Comparison of ENCODE assay signal across 9 mouse cellular contexts in genomic region chr1:153451237-153452154, GRCm38 (mm10). TPM values are rescaled to one million over a fixed set of nuclear protein-coding genes. Genes with fewer than 3 reads are reported as not detected.
A peak's percentile ranks its signal among the peaks of the same experiment; 100 is the strongest.
DNase-seq lines count a peak whose midpoint lies in the region; ATAC-seq lines count a peak whose summit lies in the region.
"Had no signal": no experiment of that assay in that cellular context is flagged by ENCODE, and none has a peak within 500 bp of the region (broad histone marks: within the 10 kb centered on the region; RNA-seq: fewer than 3 reads in every experiment).

No protein-coding gene starts in this region.

- H3K4me2 ChIP-seq in midbrain, embryonic 11.5 days = no peak overlapping the region
- H3K4me2 ChIP-seq in neural tube, embryonic 15.5 days = no peak overlapping the region
- H3K4me2 ChIP-seq: heart, embryonic 15.5 days had no signal

- ATAC-seq in midbrain, embryonic 11.5 days (ENCODE audit: low FRiP score) = no peak
- no peak for ATAC-seq in neural tube, embryonic 15.5 days (ENCODE audit: low FRiP score)

- no peak overlapping the region for H3K9ac ChIP-seq in midbrain, embryonic 11.5 days (ENCODE audit: low read length)
- H3K9ac ChIP-seq in neural tube, embryonic 15.5 days (replicated peaks) = no peak overlapping the region
- H3K9ac ChIP-seq: heart, embryonic 15.5 days had no signal

- H3K4me3 ChIP-seq in midbrain, embryonic 11.5 days (ENCODE audit: low read depth, low read length) = no peak overlapping the region
- no peak overlapping the region for H3K4me3 ChIP-seq in midbrain, embryonic 10.5 days
- H3K4me3 ChIP-seq in neural tube, embryonic 15.5 days (replicated peaks) = no peak overlapping the region
- H3K4me3 ChIP-seq: heart, embryonic 15.5 days had no signal

- WGBS in midbrain, embryonic 11.5 days = 75% methylated on average over 10 of the region's 10 CpGs
- 75% methylated on average over 10 of the region's 10 CpGs for WGBS in midbrain, embryonic 10.5 days
- 71% methylated on average over 10 of the region's 10 CpGs for WGBS in neural tube, embryonic 15.5 days

- H3K36me3 ChIP-seq in midbrain, embryonic 11.5 days (ENCODE audit: control insufficient read depth, insufficient read depth, low read length) = peaks cover 5% of the 10 kb centered on the region; the same call in 1 of the 2 replicates
- peaks cover 74% of the 10 kb centered on the region for H3K36me3 ChIP-seq in midbrain, embryonic 10.5 days
- peaks cover 9% of the 10 kb centered on the region for H3K36me3 ChIP-seq in neural tube, embryonic 15.5 days

- H3K9me3 ChIP-seq in midbrain, embryonic 11.5 days (ENCODE audit: control insufficient read depth, low read length) = no peaks in the 10 kb centered on the region
- H3K9me3 ChIP-seq in midbrain, embryonic 10.5 days (replicated peaks) = no peaks in the 10 kb centered on the region
- H3K9me3 ChIP-seq in neural tube, embryonic 15.5 days (replicated peaks) = no peaks in the 10 kb centered on the region
- H3K9me3 ChIP-seq: heart, embryonic 15.5 days had no signal

- H3K4me1 ChIP-seq in midbrain, embryonic 11.5 days (ENCODE audit: control insufficient read depth, insufficient read depth, low read length) = no peaks in the 10 kb centered on the region
- no peaks in the 10 kb centered on the region for H3K4me1 ChIP-seq in midbrain, embryonic 10.5 days
- no peaks in the 10 kb centered on the region for H3K4me1 ChIP-seq in neural tube, embryonic 15.5 days
- H3K4me1 ChIP-seq: heart, embryonic 15.5 days had no signal

- H3K27me3 ChIP-seq in midbrain, embryonic 11.5 days (ENCODE audit: control insufficient read depth, insufficient read depth, low read length) = no peaks in the 10 kb centered on the region
- H3K27me3 ChIP-seq in midbrain, embryonic 10.5 days (ENCODE audit: low read depth, poor library complexity, severe bottlenecking) = no peaks in the 10 kb centered on the region
- H3K27me3 ChIP-seq in neural tube, embryonic 15.5 days (replicated peaks) = no peaks in the 10 kb centered on the region
- H3K27me3 ChIP-seq: heart, embryonic 15.5 days had no signal

- peak; percentile 86 for DNase-seq in midbrain, embryonic 11.5 days (ENCODE audit: low spot score, missing footprints)
- DNase-seq in midbrain, embryonic 10.5 days (ENCODE audit: low spot score) = no peak
- DNase-seq in ZHBTc4 (ENCODE audit: low read depth, low spot score) = peak; percentile 83
- DNase-seq in embryo, embryonic 11 days = peak; percentile 50
- peak; percentile 18 for DNase-seq in kidney, postnatal 14 days
- peak; percentile 32 for DNase-seq in lung, postnatal 25 days (ENCODE audit: low spot score)
- DNase-seq in spleen, postnatal 10 days (ENCODE audit: low spot score in 2 of 2) = peak; percentile 36 to 70

- H3K27ac ChIP-seq in midbrain, embryonic 11.5 days (ENCODE audit: low read depth, low read length) = no peak overlapping the region
- H3K27ac ChIP-seq in midbrain, embryonic 10.5 days (replicated peaks) = no peak overlapping the region
- H3K27ac ChIP-seq in neural tube, embryonic 15.5 days (replicated peaks) = no peak overlapping the region
- H3K27ac ChIP-seq: heart, embryonic 15.5 days had no signal

RNA-seq across cellular contexts. Expression of gene Shcbp1l, which starts 26.5 kb away (rescaled TPM):
- polyA plus RNA-seq in midbrain, embryonic 11.5 days (2014; fragmentation: Nextera tagmentation; extraction: Ambion mirVana) = 0.10 and 0.22 TPM in 2 replicates
- polyA plus RNA-seq in midbrain, embryonic 10.5 days (2016; fragmentation: Nextera tagmentation; extraction: Ambion mirVana) = 0.14 and 0.23 TPM in 2 replicates
- polyA plus RNA-seq in neural tube, embryonic 15.5 days (2015; fragmentation: Nextera tagmentation; extraction: Ambion mirVana) = 0.43 and 0.75 TPM in 2 replicates
- polyA plus RNA-seq: heart, embryonic 15.5 days had no signal

RNA-seq across cellular contexts. Expression of gene Dhx9, which starts 36.0 kb away (rescaled TPM):
- polyA plus RNA-seq in midbrain, embryonic 11.5 days (2014; fragmentation: Nextera tagmentation; extraction: Ambion mirVana) = 27.0 and 35.6 TPM in 2 replicates
- 39.4 and 40.7 TPM in 2 replicates for polyA plus RNA-seq in midbrain, embryonic 10.5 days (2016; fragmentation: Nextera tagmentation; extraction: Ambion mirVana)
- polyA plus RNA-seq in neural tube, embryonic 15.5 days (2015; fragmentation: Nextera tagmentation; extraction: Ambion mirVana) = 27.0 and 27.5 TPM in 2 replicates
